Mouse (Mus musculus) ES-Bruce4 (cell line): ENCODE data around the gene Cela3b. TPM values are rescaled to one million over a fixed set of nuclear protein-coding genes. Genes with fewer than 3 reads are reported as not detected.
A peak's percentile ranks its signal among the peaks of the same experiment; 100 is the strongest.

Source experiments
- H3K27ac ChIP-seq: 2 replicates; pipeline ENCODE4 v1.5.1; 2012; ENCODE audit warnings: low read length, inconsistent platforms; ENCODE audit not compliant: insufficient read depth
- H3K27me3 ChIP-seq: 2 replicates; pipeline ENCODE4 v1.6.1; 2012; ENCODE audit warnings: mild to moderate bottlenecking, low read length, inconsistent platforms; ENCODE audit not compliant: control insufficient read depth, poor library complexity, insufficient read depth, severe bottlenecking
- H3K36me3 ChIP-seq: 2 replicates; pipeline ENCODE4 v1.6.1; 2012; ENCODE audit warnings: inconsistent platforms, mild to moderate bottlenecking, low read length, moderate library complexity; ENCODE audit not compliant: control insufficient read depth, poor library complexity, insufficient read depth, severe bottlenecking
- H3K4me1 ChIP-seq: one replicate; pipeline ENCODE4 v1.8.1; 2011; ENCODE audit warnings: low read length; ENCODE audit not compliant: control insufficient read depth, insufficient read depth
- H3K4me3 ChIP-seq: 2 replicates; pipeline ENCODE4 v1.5.1; 2011; ENCODE audit warnings: low read depth, mild to moderate bottlenecking, low read length
- H3K9ac ChIP-seq: 2 replicates; pipeline ENCODE4 v1.6.1; 2012; ENCODE audit warnings: low read depth, mild to moderate bottlenecking, inconsistent platforms; ENCODE audit not compliant: poor library complexity, severe bottlenecking
- H3K9me3 ChIP-seq: replicated peaks from 2 replicates; pipeline ENCODE4 v1.6.1; 2012; ENCODE audit warnings: mild to moderate bottlenecking, low read length, inconsistent platforms; ENCODE audit not compliant: control insufficient read depth, poor library complexity, insufficient read depth, severe bottlenecking
- CTCF ChIP-seq: IDR thresholded peaks from one replicate; pipeline ENCODE4 v1.8.1; 2011; ENCODE audit warnings: low read depth, low read length
- EP300 ChIP-seq: IDR thresholded peaks from 2 replicates; pipeline ENCODE4 v1.6.1; 2011; ENCODE audit warnings: low read depth, low read length; ENCODE audit not compliant: insufficient read depth
- POLR2A ChIP-seq: IDR thresholded peaks from one replicate; pipeline ENCODE4 v1.8.1; 2011; ENCODE audit warnings: low read length; ENCODE audit not compliant: insufficient read depth
- polyA plus RNA-seq: library from polyadenylated mRNA; stranded (reverse); fragments of >200 nt; gene quantifications from 2 replicates; pipeline ENCODE4 v1.2.4, GENCODE M21; 2011; ENCODE audit warnings: low read depth; ENCODE audit not compliant: missing spikeins, insufficient read depth, insufficient read length

The Cela3b gene
- polyA plus RNA-seq: not detected in 2 replicates

- Histone ChIP-seq H3K9me3 (no peaks in the 10 kb centered on the region), H3K27ac (no peak within 1 kb of the TSS), H3K9ac (no peak within 1 kb of the TSS), H3K27me3 (no peaks in the 10 kb centered on the region), H3K4me3 (no peak within 1 kb of the TSS), H3K4me1 (no peaks in the 10 kb centered on the region), H3K36me3 (no peaks in the 10 kb centered on the region)
- TF ChIP-seq EP300 (no peak), CTCF (no peak), POLR2A (no peak)
Measured at GRCm38 (mm10) chr4:137430502-137430901, at the start of gene Cela3b. Gene Cela3b, minus strand, starts transcription at chr4:137430540.

GRCm38 (mm10) chr4:137479757-137480156 is 49.4 kb upstream of the Cela3b start:
- peak overlapping the region; percentile 16; the same call in 1 of the 2 replicates for H3K4me3 ChIP-seq
- H3K9me3 ChIP-seq: no peaks in the 10 kb centered on the region
- H3K27ac ChIP-seq: peak overlapping the region; percentile 74
- H3K9ac ChIP-seq: 0 out of 2 replicates have a peak overlapping the region, but pooled peaks have one; percentile 7
- peaks cover 23% of the 10 kb centered on the region for H3K4me1 ChIP-seq
- TF ChIP-seq EP300 (peak; percentile 94), POLR2A (no peak), CTCF (no peak)
- no peaks in the 10 kb centered on the region for H3K36me3 ChIP-seq
- no peaks in the 10 kb centered on the region for H3K27me3 ChIP-seq

- Histone ChIP-seq H3K9ac (no peak overlapping the region), H3K36me3 (no peaks in the 10 kb centered on the region), H3K4me3 (no peak overlapping the region), H3K4me1 (peaks cover 25% of the 10 kb centered on the region), H3K27me3 (no peaks in the 10 kb centered on the region), H3K9me3 (no peaks in the 10 kb centered on the region), H3K27ac (peak overlapping the region; percentile 63; the same call in 1 of the 2 replicates)
- TF ChIP-seq POLR2A: no peak
Measured at GRCm38 (mm10) chr4:137478306-137478705, 48.0 kb upstream of the Cela3b start.

GRCm38 (mm10) chr4:137477611-137478010 is 47.3 kb upstream of the Cela3b start:
- H3K4me1 ChIP-seq: peaks cover 30% of the 10 kb centered on the region
- H3K36me3 ChIP-seq: no peaks in the 10 kb centered on the region
- no peaks in the 10 kb centered on the region for H3K9me3 ChIP-seq
- H3K27me3 ChIP-seq: no peaks in the 10 kb centered on the region
- no peak overlapping the region for H3K9ac ChIP-seq
- TF ChIP-seq CTCF (no peak), POLR2A (no peak), EP300 (no peak)
- peak overlapping the region; percentile 42 for H3K27ac ChIP-seq
- no peak overlapping the region for H3K4me3 ChIP-seq

GRCm38 (mm10) chr4:137476761-137477237 is 46.5 kb upstream of the Cela3b start:
- Histone ChIP-seq H3K9ac (peak overlapping the region; percentile 8; the same call in 1 of the 2 replicates), H3K4me3 (peak overlapping the region; percentile 37), H3K36me3 (no peaks in the 10 kb centered on the region), H3K4me1 (peaks cover 28% of the 10 kb centered on the region), H3K9me3 (no peaks in the 10 kb centered on the region), H3K27ac (peak overlapping the region; percentile 42; the same call in 1 of the 2 replicates), H3K27me3 (no peaks in the 10 kb centered on the region)
- TF ChIP-seq POLR2A (no peak), EP300 (0 out of 2 replicates have a peak, but pooled peaks have one; percentile 58)

GRCm38 (mm10) chr4:137476065-137476760 is 45.9 kb upstream of the Cela3b start:
- Histone ChIP-seq H3K4me3 (peak overlapping the region; percentile 37), H3K9ac (peak overlapping the region; percentile 8; the same call in 1 of the 2 replicates), H3K36me3 (no peaks in the 10 kb centered on the region), H3K9me3 (no peaks in the 10 kb centered on the region), H3K27ac (peak overlapping the region; percentile 33), H3K27me3 (no peaks in the 10 kb centered on the region), H3K4me1 (peaks cover 23% of the 10 kb centered on the region)
- TF ChIP-seq CTCF: no peak
- peak; percentile 81 for TF ChIP-seq EP300
- no peak for TF ChIP-seq POLR2A
